Mouse (Mus musculus): ENCODE measurements around the gene Tcp10b. TPM values are rescaled to one million over a fixed set of nuclear protein-coding genes. Genes with fewer than 3 reads are reported as not detected.
"Not testable (repeated sequence)": the region's sequence is repeated elsewhere in the genome, so short reads cannot be mapped to it uniquely, and the experiment has no call there.

Tcp10b gene
- 1 to 10 TPM in 2 of 4 experiments, under 1 TPM in 2; 0.61 to 1.1 (median 0.94) TPM for total RNA-seq (2022)

GRCm38 (mm10) chr17:13060804-13061203 is at the start of gene Tcp10b:
Gene Tcp10b, plus strand, starts transcription at chr17:13061104.
- not testable (repeated sequence) for DNase-seq (ENCODE audit: low spot score in 2 of 2)

GRCm38 (mm10) chr17:13013316-13013715 is 47.6 kb upstream of the Tcp10b start:
- no peak for DNase-seq (ENCODE audit: low spot score in 2 of 2)

GRCm38 (mm10) chr17:13036627-13037192 is 24.2 kb upstream of the Tcp10b start:
- DNase-seq (ENCODE audit: low spot score in 2 of 2): not testable (repeated sequence)

GRCm38 (mm10) chr17:13043846-13044673 is 16.8 kb upstream of the Tcp10b start:
- DNase-seq (ENCODE audit: low spot score in 2 of 2): peak; percentile 62 to 64

- DNase-seq (ENCODE audit: low spot score in 2 of 2): not testable (repeated sequence)
These were observed 8.6 kb upstream of the Tcp10b start, which contains the start of gene Gpr31b for GRCm38 (mm10) chr17:13052124-13052813. Gene Gpr31b, minus strand, starts transcription at chr17:13052296.

GRCm38 (mm10) chr17:13062882-13063281 is 2.0 kb downstream of the Tcp10b start:
- not testable (repeated sequence) for DNase-seq (ENCODE audit: low spot score in 2 of 2)

- not testable (repeated sequence) for DNase-seq (ENCODE audit: low spot score in 2 of 2)
These were observed 7.0 kb downstream of the Tcp10b start for GRCm38 (mm10) chr17:13067864-13068385.

GRCm38 (mm10) chr17:13069227-13069626 is 8.3 kb downstream of the Tcp10b start:
- not testable (repeated sequence) for DNase-seq (ENCODE audit: low spot score in 2 of 2)

- DNase-seq (ENCODE audit: low spot score in 2 of 2): not testable (repeated sequence)
These were observed 30.6 kb downstream of the Tcp10b start for GRCm38 (mm10) chr17:13091510-13091909.

- DNase-seq (ENCODE audit: low spot score in 2 of 2): not testable (repeated sequence)
These were observed 31.3 kb downstream of the Tcp10b start for GRCm38 (mm10) chr17:13092100-13092764.

GRCm38 (mm10) chr17:13092960-13093359 is 32.1 kb downstream of the Tcp10b start:
- not testable (repeated sequence) for DNase-seq (ENCODE audit: low spot score in 2 of 2)

GRCm38 (mm10) chr17:13106563-13106962 is 45.7 kb downstream of the Tcp10b start:
- DNase-seq (ENCODE audit: low spot score in 2 of 2): not testable (repeated sequence)

GRCm38 (mm10) chr17:13112504-13113291 is 51.8 kb downstream of the Tcp10b start:
- DNase-seq (ENCODE audit: low spot score in 2 of 2): not testable (repeated sequence)

- DNase-seq (ENCODE audit: low spot score in 2 of 2): not testable (repeated sequence)
These were observed 62.6 kb downstream of the Tcp10b start for GRCm38 (mm10) chr17:13123308-13124038.

GRCm38 (mm10) chr17:13124241-13124640 is 63.3 kb downstream of the Tcp10b start:
- DNase-seq (ENCODE audit: low spot score in 2 of 2): not testable (repeated sequence)

- DNase-seq (ENCODE audit: low spot score in 2 of 2): not testable (repeated sequence)
These were observed 68.4 kb downstream of the Tcp10b start for GRCm38 (mm10) chr17:13129324-13129723.

- not testable (repeated sequence) for DNase-seq (ENCODE audit: low spot score in 2 of 2)
These were observed 69.0 kb downstream of the Tcp10b start for GRCm38 (mm10) chr17:13129737-13130465.

GRCm38 (mm10) chr17:13131710-13132109 is 70.8 kb downstream of the Tcp10b start, which contains the start of gene Unc93a:
Gene Unc93a, minus strand, starts transcription at chr17:13131810.
- not testable (repeated sequence) for DNase-seq (ENCODE audit: low spot score in 2 of 2)
